Mouse (Mus musculus): Measurements from ENCODE around the gene 5430402E10Rik.
"Not testable (repeated sequence)": the region's sequence is repeated elsewhere in the genome, so short reads cannot be mapped to it uniquely, and the experiment has no call there.

Gene 5430402E10Rik

DNA sequence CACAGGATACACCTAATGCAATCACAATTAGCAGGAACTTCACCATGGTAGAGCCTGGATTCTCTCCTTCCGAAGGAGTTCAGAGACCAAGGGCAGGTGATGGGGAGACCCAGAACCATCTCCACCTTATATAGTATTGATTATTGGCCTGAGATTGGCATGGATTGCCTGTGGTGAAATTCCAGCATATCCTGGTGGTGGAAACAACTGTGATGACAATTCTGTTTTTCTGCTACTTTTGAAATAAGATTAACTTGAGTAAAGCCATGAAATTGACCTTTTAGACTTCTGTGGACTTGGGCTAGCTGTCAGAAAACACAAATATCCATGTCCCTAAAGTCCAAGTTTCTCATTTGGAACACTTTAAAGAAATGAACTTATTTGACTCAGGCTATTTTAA, at the start of gene 5430402E10Rik:
Gene 5430402E10Rik (minus strand): TSS at position 101 of the 400 bp plus-strand sequence.
- not testable (repeated sequence) for DNase-seq (ENCODE audit: low spot score in 2 of 2)

DNA sequence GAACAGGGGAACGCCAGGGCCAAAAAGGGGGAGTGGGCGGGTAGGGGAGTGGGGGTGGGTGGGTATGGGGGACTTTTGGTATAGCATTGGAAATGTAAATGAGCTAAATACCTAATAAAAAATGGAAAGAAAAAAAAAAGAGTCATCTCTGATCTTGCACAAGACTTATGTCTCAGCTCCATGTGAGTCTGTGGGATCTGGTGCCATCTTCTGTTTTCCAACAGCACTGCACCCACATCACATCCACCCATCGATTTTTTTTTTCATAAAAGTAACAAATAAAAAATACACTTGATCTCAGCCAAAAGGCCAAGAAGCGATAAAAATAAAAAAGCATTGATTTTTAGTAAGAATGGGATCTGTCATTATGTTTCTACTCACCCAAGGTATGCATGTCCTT, 44.8 kb downstream of the 5430402E10Rik start:
- DNase-seq (ENCODE audit: low spot score in 2 of 2) = not testable (repeated sequence)
